Mouse (Mus musculus): ENCODE measurements around the gene Pde1b. TPM values are rescaled to one million over a fixed set of nuclear protein-coding genes. Genes with fewer than 3 reads are reported as not detected.

The Pde1b gene
- polyA plus RNA-seq, 1 experiment from 2014 or later: 99.0 TPM

DNA sequence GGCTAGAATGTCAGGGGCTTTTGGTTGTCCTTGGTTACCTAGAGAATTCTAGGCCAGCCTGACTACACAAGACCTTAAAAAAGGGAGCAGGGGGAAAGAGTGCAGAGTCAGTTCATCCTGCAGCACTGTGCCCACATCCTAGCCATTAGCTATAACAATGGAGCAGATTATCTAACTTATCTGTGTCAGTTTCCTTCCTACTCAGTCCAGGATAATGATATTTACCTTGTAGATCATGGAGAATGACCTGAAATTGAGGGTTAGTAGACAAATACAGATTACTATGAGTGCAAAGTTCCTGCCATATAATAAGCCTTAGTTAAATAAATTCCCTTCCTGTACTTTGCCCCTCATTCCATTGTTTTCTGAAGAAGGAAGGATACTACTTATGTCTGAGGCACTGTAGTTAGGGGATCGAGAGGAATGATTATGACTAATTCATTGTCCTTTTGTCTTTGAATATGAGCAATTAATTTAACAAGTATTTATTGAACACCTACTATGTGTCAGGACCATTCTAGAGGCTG lies 23.7 kb upstream of the Pde1b start:
- Histone ChIP-seq H3K4me1 (ENCODE audit: control insufficient read depth, insufficient read depth, low read length) (no peaks in the 10 kb centered on the region), H3K27ac (ENCODE audit: low read depth, low read length) (no peak overlapping the region), H3K36me3 (ENCODE audit: control insufficient read depth, insufficient read depth, low read length) (no peaks in the 10 kb centered on the region), H3K9me3 (ENCODE audit: control insufficient read depth, low read length) (no peaks in the 10 kb centered on the region), H3K4me3 (ENCODE audit: low read depth, low read length) (no peak overlapping the region), H3K27me3 (ENCODE audit: control insufficient read depth, insufficient read depth, low read length) (no peaks in the 10 kb centered on the region), H3K9ac (replicated peaks; ENCODE audit: low read depth, low read length) (no peak overlapping the region), H3K4me2 (ENCODE audit: low read depth, low read length) (no peak overlapping the region)
- ATAC-seq (ENCODE audit: low read depth): no peak
- 64% methylated on average over 1 of the region's 1 CpGs for WGBS

DNA sequence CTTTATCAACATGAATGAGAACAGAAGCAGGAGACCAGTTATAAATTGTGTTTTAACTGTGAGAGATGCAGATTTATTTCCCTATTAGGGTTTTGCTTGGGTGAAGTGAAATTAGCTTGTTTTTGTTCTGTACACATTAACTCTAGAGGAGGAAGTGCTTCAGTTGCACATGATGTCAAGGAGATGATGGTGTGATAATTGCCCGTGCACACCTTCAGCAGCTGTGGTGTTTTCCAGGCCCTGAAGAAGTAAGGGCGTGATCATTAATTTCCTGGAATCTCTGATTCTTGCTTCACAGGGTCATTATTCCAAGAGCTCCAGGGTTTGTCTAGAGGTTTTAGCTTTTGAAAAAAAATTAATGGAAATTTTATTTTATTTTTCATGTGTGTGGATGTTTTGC lies 22.7 kb upstream of the Pde1b start:
- Histone ChIP-seq H3K9me3 (ENCODE audit: control insufficient read depth, low read length) (no peaks in the 10 kb centered on the region), H3K4me1 (ENCODE audit: control insufficient read depth, insufficient read depth, low read length) (peaks cover 5% of the 10 kb centered on the region; the same call in 1 of the 2 replicates), H3K4me2 (ENCODE audit: low read depth, low read length) (no peak overlapping the region), H3K27ac (ENCODE audit: low read depth, low read length) (no peak overlapping the region), H3K27me3 (ENCODE audit: control insufficient read depth, insufficient read depth, low read length) (no peaks in the 10 kb centered on the region), H3K36me3 (ENCODE audit: control insufficient read depth, insufficient read depth, low read length) (no peaks in the 10 kb centered on the region), H3K4me3 (ENCODE audit: low read depth, low read length) (no peak overlapping the region), H3K9ac (replicated peaks; ENCODE audit: low read depth, low read length) (no peak overlapping the region)
- no peak for ATAC-seq (ENCODE audit: low read depth)
- 70% methylated on average over 2 of the region's 2 CpGs for WGBS

DNA sequence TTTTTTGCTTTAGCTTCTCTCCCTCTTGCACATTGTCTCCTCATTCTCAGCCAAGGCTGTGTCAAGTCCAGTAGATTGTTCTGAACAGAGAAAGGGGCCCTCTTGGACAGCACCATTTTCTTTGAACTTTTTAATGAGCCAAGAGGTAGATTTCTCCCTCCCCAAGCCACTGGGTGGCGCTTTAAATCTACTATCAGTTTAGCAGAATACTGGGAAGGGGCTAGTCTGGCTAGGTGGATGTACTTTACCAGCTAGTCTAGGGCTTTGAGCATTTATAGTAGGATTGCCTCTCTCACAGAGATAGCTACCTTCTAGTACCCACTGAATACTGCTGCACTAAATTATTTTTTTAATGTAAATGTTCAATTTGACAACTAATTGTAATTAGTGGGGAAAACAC lies 20.3 kb upstream of the Pde1b start:
- Histone ChIP-seq H3K36me3 (ENCODE audit: control insufficient read depth, insufficient read depth, low read length) (no peaks in the 10 kb centered on the region), H3K4me1 (ENCODE audit: control insufficient read depth, insufficient read depth, low read length) (peaks cover 5% of the 10 kb centered on the region; the same call in 1 of the 2 replicates), H3K9me3 (ENCODE audit: control insufficient read depth, low read length) (no peaks in the 10 kb centered on the region), H3K4me3 (ENCODE audit: low read depth, low read length) (no peak overlapping the region), H3K9ac (replicated peaks; ENCODE audit: low read depth, low read length) (no peak overlapping the region), H3K27me3 (ENCODE audit: control insufficient read depth, insufficient read depth, low read length) (no peaks in the 10 kb centered on the region), H3K4me2 (ENCODE audit: low read depth, low read length) (no peak overlapping the region), H3K27ac (ENCODE audit: low read depth, low read length) (no peak overlapping the region)
- peak; percentile 87; the same call in 1 of the 2 replicates for ATAC-seq (ENCODE audit: low read depth)
- WGBS: 0% methylated on average over 1 of the region's 1 CpGs

DNA sequence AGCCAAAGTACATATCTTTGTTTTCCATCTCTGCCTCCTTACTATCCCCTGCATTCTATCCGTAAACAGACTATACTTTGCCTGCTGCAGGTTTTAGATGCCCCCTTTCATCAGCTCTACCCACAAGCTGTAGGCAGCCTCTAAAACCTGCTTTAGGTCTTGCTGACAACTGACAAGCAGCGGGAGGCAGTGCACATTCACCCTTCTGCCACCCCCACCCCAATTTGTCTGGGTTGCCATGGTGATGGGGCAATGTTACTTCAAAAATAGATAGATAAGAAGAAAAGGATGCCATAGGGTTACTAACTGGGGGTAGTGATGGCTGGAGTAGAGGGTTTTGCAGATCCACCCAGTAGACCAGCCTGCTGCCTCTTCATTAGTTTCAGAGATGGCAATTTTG lies 18.3 kb upstream of the Pde1b start:
- Histone ChIP-seq H3K27me3 (ENCODE audit: control insufficient read depth, insufficient read depth, low read length) (no peaks in the 10 kb centered on the region), H3K36me3 (ENCODE audit: control insufficient read depth, insufficient read depth, low read length) (no peaks in the 10 kb centered on the region), H3K27ac (ENCODE audit: low read depth, low read length) (no peak overlapping the region), H3K9me3 (ENCODE audit: control insufficient read depth, low read length) (no peaks in the 10 kb centered on the region), H3K4me1 (ENCODE audit: control insufficient read depth, insufficient read depth, low read length) (peaks cover 5% of the 10 kb centered on the region; the same call in 1 of the 2 replicates), H3K9ac (replicated peaks; ENCODE audit: low read depth, low read length) (no peak overlapping the region), H3K4me2 (ENCODE audit: low read depth, low read length) (no peak overlapping the region), H3K4me3 (ENCODE audit: low read depth, low read length) (no peak overlapping the region)
- ATAC-seq (ENCODE audit: low read depth): no peak
- 35% methylated on average over 2 of the region's 2 CpGs for WGBS

DNA sequence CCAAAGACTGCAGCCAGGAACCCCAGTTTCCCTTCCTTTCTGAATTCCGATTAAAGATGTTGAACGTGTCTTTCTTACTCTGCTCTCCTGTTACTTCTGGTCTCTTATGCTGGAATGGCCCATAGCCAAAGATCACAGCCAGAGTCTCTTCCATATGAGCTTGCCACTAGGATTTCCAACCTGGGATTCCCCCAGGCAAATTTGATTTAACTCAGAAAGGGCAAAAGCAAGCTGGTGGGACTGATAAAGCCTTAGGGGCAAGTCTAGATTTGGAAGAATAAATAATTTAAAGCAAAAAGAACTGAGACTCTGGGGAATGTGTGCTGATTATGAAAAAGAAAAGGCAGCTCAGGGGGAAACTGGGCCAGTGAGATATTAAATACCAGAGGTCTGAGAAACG lies 17.7 kb upstream of the Pde1b start:
- Histone ChIP-seq H3K4me1 (ENCODE audit: control insufficient read depth, insufficient read depth, low read length) (peaks cover 5% of the 10 kb centered on the region; the same call in 1 of the 2 replicates), H3K4me2 (ENCODE audit: low read depth, low read length) (no peak overlapping the region), H3K4me3 (ENCODE audit: low read depth, low read length) (no peak overlapping the region), H3K9me3 (ENCODE audit: control insufficient read depth, low read length) (no peaks in the 10 kb centered on the region), H3K27me3 (ENCODE audit: control insufficient read depth, insufficient read depth, low read length) (no peaks in the 10 kb centered on the region), H3K27ac (ENCODE audit: low read depth, low read length) (no peak overlapping the region), H3K36me3 (ENCODE audit: control insufficient read depth, insufficient read depth, low read length) (no peaks in the 10 kb centered on the region), H3K9ac (replicated peaks; ENCODE audit: low read depth, low read length) (no peak overlapping the region)
- ATAC-seq (ENCODE audit: low read depth): no peak
- 40% methylated on average over 3 of the region's 3 CpGs for WGBS

DNA sequence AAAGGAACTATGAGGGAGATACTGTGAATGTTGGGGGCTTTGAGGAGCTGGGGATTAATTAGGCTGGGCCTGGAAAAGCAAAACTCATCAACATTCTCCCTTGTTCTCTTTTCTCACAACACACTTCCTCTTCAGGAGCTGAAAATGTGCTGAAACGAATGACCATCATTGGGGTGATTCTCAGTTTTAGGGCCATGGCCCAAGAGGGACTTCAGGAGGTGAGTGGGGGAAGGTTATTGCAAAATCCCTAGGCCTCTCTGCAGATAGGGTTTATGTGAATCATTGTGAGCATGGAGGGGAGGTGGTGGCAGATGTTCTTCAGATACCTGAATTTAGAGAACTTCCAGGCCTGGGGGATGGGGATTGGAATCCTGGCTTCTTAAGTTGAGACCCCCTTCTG lies 16.2 kb upstream of the Pde1b start:
- no peaks in the 10 kb centered on the region for H3K9me3 ChIP-seq (ENCODE audit: control insufficient read depth, low read length)
- 65% methylated on average over 1 of the region's 1 CpGs for WGBS
- no peak overlapping the region for H3K27ac ChIP-seq (ENCODE audit: low read depth, low read length)
- peaks cover 5% of the 10 kb centered on the region; the same call in 1 of the 2 replicates for H3K4me1 ChIP-seq (ENCODE audit: control insufficient read depth, insufficient read depth, low read length)
- no peaks in the 10 kb centered on the region for H3K27me3 ChIP-seq (ENCODE audit: control insufficient read depth, insufficient read depth, low read length)
- no peak overlapping the region for H3K9ac ChIP-seq (replicated peaks; ENCODE audit: low read depth, low read length)
- no peaks in the 10 kb centered on the region for H3K36me3 ChIP-seq (ENCODE audit: control insufficient read depth, insufficient read depth, low read length)
- no peak overlapping the region for H3K4me2 ChIP-seq (ENCODE audit: low read depth, low read length)
- H3K4me3 ChIP-seq (ENCODE audit: low read depth, low read length): no peak overlapping the region
- ATAC-seq (ENCODE audit: low read depth): no peak

DNA sequence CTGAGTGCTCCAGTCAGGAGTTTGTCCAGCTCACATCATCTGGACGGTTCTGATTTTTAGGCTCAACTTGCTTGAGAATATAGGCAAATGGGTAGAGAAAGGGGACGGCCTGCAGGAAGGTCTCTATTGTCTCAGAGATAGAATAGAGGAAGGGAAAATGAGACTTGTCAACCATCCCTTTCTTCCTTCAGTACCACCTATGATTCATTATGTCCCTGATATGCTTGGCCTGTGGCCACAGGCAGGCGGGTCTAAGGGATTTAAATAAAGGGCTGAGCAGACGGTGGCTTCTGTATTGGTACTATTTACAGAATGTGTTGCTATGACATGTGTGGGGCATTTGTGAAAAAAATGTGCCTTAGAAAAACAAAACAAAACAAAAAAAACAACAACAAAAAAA lies 14.5 kb upstream of the Pde1b start:
- H3K9ac ChIP-seq (replicated peaks; ENCODE audit: low read depth, low read length): no peak overlapping the region
- no peak for ATAC-seq (ENCODE audit: low read depth)
- no peak overlapping the region for H3K27ac ChIP-seq (ENCODE audit: low read depth, low read length)
- no peaks in the 10 kb centered on the region for H3K36me3 ChIP-seq (ENCODE audit: control insufficient read depth, insufficient read depth, low read length)
- WGBS: 52% methylated on average over 4 of the region's 4 CpGs
- H3K4me1 ChIP-seq (ENCODE audit: control insufficient read depth, insufficient read depth, low read length): peaks cover 5% of the 10 kb centered on the region; the same call in 1 of the 2 replicates
- H3K9me3 ChIP-seq (ENCODE audit: control insufficient read depth, low read length): no peaks in the 10 kb centered on the region
- no peaks in the 10 kb centered on the region for H3K27me3 ChIP-seq (ENCODE audit: control insufficient read depth, insufficient read depth, low read length)
- H3K4me3 ChIP-seq (ENCODE audit: low read depth, low read length): no peak overlapping the region
- no peak overlapping the region for H3K4me2 ChIP-seq (ENCODE audit: low read depth, low read length)

DNA sequence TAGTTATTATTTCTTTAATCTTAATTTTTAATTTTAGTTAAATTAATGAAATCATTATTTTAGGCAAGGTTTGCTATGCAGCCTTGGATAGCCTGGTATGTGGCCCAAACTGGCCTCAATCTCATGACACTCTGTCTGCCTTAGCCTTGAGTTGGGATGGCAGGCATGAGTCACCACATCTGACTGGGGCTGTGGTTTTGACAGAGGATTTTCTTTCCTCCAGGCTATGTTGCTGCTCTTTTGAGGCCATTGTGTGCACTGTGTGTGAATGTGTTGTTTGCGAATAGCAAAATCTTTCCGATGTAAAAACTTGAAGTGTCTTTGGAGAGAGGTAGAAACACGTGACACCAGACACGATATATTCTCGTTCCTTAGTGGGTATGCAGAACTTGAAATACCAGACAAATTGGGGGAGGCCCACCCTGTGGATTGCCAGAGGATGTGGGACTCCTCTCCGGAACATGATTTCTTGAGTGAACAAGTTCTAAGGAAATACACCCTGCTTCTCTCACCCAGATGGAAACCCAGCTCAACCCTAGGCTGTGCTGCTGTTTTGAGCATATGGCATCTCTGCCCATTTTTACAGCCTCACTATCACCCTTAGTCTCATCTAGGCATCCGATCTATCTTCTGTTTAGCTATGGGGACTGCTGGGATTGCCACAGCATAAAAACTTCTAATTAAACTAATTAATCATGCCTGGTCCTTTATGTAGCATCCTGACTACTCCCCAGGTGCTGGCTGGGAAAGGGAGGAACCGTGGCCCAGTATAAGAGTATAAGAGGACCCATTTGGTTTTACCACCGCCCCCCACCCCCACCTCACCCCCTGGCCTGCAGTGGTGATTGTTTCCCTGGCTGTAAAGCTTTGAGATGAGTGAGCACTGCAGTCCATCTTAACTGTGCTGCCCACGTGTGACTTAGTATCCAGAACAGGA lies 6.4 kb upstream of the Pde1b start:
- H3K4me2 ChIP-seq (ENCODE audit: low read depth, low read length): no peak overlapping the region
- 0 out of 2 replicates have a peak, but pooled peaks cover 6% of the 10 kb centered on the region for H3K4me1 ChIP-seq (ENCODE audit: control insufficient read depth, insufficient read depth, low read length)
- H3K27me3 ChIP-seq (ENCODE audit: control insufficient read depth, insufficient read depth, low read length): no peaks in the 10 kb centered on the region
- peak; percentile 86 for ATAC-seq (ENCODE audit: low read depth)
- H3K27ac ChIP-seq (ENCODE audit: low read depth, low read length): peak overlapping the region; percentile 12; the same call in 1 of the 2 replicates
- 46% methylated on average over 10 of the region's 10 CpGs for WGBS
- H3K9ac ChIP-seq (replicated peaks; ENCODE audit: low read depth, low read length): no peak overlapping the region
- no peaks in the 10 kb centered on the region for H3K9me3 ChIP-seq (ENCODE audit: control insufficient read depth, low read length)
- no peak overlapping the region for H3K4me3 ChIP-seq (ENCODE audit: low read depth, low read length)
- H3K36me3 ChIP-seq (ENCODE audit: control insufficient read depth, insufficient read depth, low read length): no peaks in the 10 kb centered on the region

DNA sequence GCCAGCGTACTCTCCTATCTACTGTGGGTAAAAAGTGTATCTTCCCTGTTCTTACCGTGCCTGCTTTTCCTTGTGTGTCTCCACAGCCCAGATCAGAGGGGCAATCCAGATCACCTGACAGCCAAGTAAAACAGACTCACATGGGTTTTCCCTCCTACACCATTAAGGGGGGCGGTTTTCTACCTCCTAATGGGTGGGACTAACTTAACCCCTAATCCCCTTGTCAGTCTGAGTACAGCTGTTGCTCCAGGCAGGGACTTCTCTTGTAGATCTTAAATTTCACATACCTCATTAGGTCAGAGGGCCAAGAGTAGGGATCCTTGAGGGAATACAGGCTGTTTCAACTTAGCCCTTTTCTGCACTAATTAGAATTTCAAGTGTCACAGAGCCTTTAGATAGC lies 4.7 kb upstream of the Pde1b start:
- Histone ChIP-seq H3K4me1 (ENCODE audit: control insufficient read depth, insufficient read depth, low read length) (0 out of 2 replicates have a peak, but pooled peaks cover 6% of the 10 kb centered on the region), H3K27ac (ENCODE audit: low read depth, low read length) (no peak overlapping the region)

More for the DNA sequence above, 4.7 kb upstream of the Pde1b start:
- WGBS: 36% methylated on average over 3 of the region's 3 CpGs
- Histone ChIP-seq H3K4me2 (ENCODE audit: low read depth, low read length) (no peak overlapping the region), H3K27me3 (ENCODE audit: control insufficient read depth, insufficient read depth, low read length) (no peaks in the 10 kb centered on the region), H3K9me3 (ENCODE audit: control insufficient read depth, low read length) (no peaks in the 10 kb centered on the region), H3K36me3 (ENCODE audit: control insufficient read depth, insufficient read depth, low read length) (no peaks in the 10 kb centered on the region), H3K9ac (replicated peaks; ENCODE audit: low read depth, low read length) (no peak overlapping the region), H3K4me3 (ENCODE audit: low read depth, low read length) (no peak overlapping the region)
- no peak for ATAC-seq (ENCODE audit: low read depth)

All from neural tube, embryonic 14.5 days (tissue).